Mouse (Mus musculus): Measurements from ENCODE around the gene Gm10226. TPM values are rescaled to one million over a fixed set of nuclear protein-coding genes. Genes with fewer than 3 reads are reported as not detected.

Gm10226 gene
- polyA plus RNA-seq, 1 experiment = 9.1 TPM

Other genes starting within 250 kb of the Gm10226 start
- gene Zfp51, start 241.5 kb upstream of the Gm10226 start, polyA plus RNA-seq (2012; rRNA removed) = 3.0 and 4.2 TPM in 2 replicates
- 2.9 and 3.5 TPM in 2 replicates for gene Zfp53, start 202.9 kb upstream of the Gm10226 start, polyA plus RNA-seq (2012; rRNA removed)
- gene Zfp52, start 156.3 kb upstream of the Gm10226 start, polyA plus RNA-seq (2012; rRNA removed) = 2.8 and 3.4 TPM in 2 replicates
- 10.0 and 12.3 TPM in 2 replicates for gene Zfp948, start 124.9 kb upstream of the Gm10226 start, polyA plus RNA-seq (2012; rRNA removed)
- 6.3 and 7.6 TPM in 2 replicates for gene Zfp983, start 41.2 kb upstream of the Gm10226 start, polyA plus RNA-seq (2012; rRNA removed)
- gene Zfp760, start 15.9 kb downstream of the Gm10226 start, polyA plus RNA-seq (2012; rRNA removed) = 6.5 and 7.2 TPM in 2 replicates
- gene Zfp229, start 38.9 kb downstream of the Gm10226 start, polyA plus RNA-seq (2012; rRNA removed) = 3.4 and 4.1 TPM in 2 replicates
- 0.78 and 0.88 TPM in 2 replicates for gene Zfp820, start 153.9 kb downstream of the Gm10226 start, polyA plus RNA-seq (2012; rRNA removed)
- gene Zfp995, start 218.1 kb downstream of the Gm10226 start, polyA plus RNA-seq (2012; rRNA removed) = 4.0 and 5.6 TPM in 2 replicates

Data from frontal cortex, adult 2 months (tissue).